Mouse (Mus musculus) ES-E14 (cell line): ENCODE results near the gene Serpina1f.

Source experiments
- CHD2 ChIP-seq: IDR thresholded peaks from 2 replicates; pipeline ENCODE4 v1.6.1; 2014; ENCODE audit warnings: mild to moderate bottlenecking, low read depth, low read length, inconsistent platforms
- HCFC1 ChIP-seq: IDR thresholded peaks from 2 replicates; pipeline ENCODE4 v1.6.1; 2012; ENCODE audit warnings: low read length, inconsistent platforms, borderline replicate concordance; ENCODE audit not compliant: insufficient read depth
- ZC3H11A ChIP-seq: IDR thresholded peaks from 2 replicates; pipeline ENCODE4 v1.6.1; 2012; ENCODE audit warnings: low read depth, mild to moderate bottlenecking, inconsistent platforms, low read length, borderline replicate concordance

GRCm38 (mm10) chr12:103700144-103700750 is 4.9 kb upstream of the Serpina1f start:
- TF ChIP-seq HCFC1 = no peak
- TF ChIP-seq CHD2 = no peak
- TF ChIP-seq ZC3H11A = no peak
